In genomic region chr11:69979827-69980195, GRCm38 (mm10) we compare ENCODE assay signal across 8 mouse cellular contexts. TPM values are rescaled to one million over a fixed set of nuclear protein-coding genes. Genes with fewer than 3 reads are reported as not detected.
DNase-seq lines count a peak whose midpoint lies in the region; ATAC-seq and TF ChIP-seq lines count a peak whose summit lies in the region.

No protein-coding gene starts in this region.

- H3K9me3 ChIP-seq in heart, embryonic 14.5 days (ENCODE audit: control insufficient read depth, low read length), result no peaks in the 10 kb centered on the region
- no peaks in the 10 kb centered on the region for H3K9me3 ChIP-seq in ES-Bruce4 (replicated peaks; ENCODE audit: control insufficient read depth, insufficient read depth, low read length, poor library complexity, severe bottlenecking)
- no peaks in the 10 kb centered on the region for H3K9me3 ChIP-seq in forebrain, embryonic 16.5 days (ENCODE audit: control insufficient read depth, low read length)

- H3K79me2 ChIP-seq in macrophage (ENCODE audit: inconsistent target), result peaks cover 58% of the 10 kb centered on the region

- H3K4me2 ChIP-seq in heart, embryonic 14.5 days (ENCODE audit: low read length), result peak overlapping the region; percentile 88
- peak overlapping the region; percentile 77 for H3K4me2 ChIP-seq in forebrain, embryonic 16.5 days (ENCODE audit: low read length)

- no peak for TF ChIP-seq EP300 in ES-Bruce4 (IDR thresholded peaks at IDR 0.05; ENCODE audit: insufficient read depth, low read depth, low read length)

- H3K36me3 ChIP-seq in heart, embryonic 14.5 days (ENCODE audit: control insufficient read depth, insufficient read depth, low read length), result peaks cover 50% of the 10 kb centered on the region
- H3K36me3 ChIP-seq in ES-Bruce4 (ENCODE audit: control insufficient read depth, insufficient read depth, low read length, poor library complexity, severe bottlenecking) (peaks cover 23% of the 10 kb centered on the region), macrophage (ENCODE audit: inconsistent target) (peaks cover 28% of the 10 kb centered on the region)
- peaks cover 9% of the 10 kb centered on the region for H3K36me3 ChIP-seq in forebrain, embryonic 16.5 days (ENCODE audit: control insufficient read depth, insufficient read depth)

- no peak for TF ChIP-seq POLR2A in ES-Bruce4 (IDR thresholded peaks at IDR 0.05; ENCODE audit: insufficient read depth, low read length)

- WGBS in heart, embryonic 14.5 days, result 2% methylated on average over 16 of the region's 16 CpGs
- WGBS in forebrain, embryonic 16.5 days, result 3% methylated on average over 16 of the region's 16 CpGs
- WGBS in macrophage (ENCODE audit: missing documents), result 3% methylated on average over 16 of the region's 16 CpGs

- H3K9ac ChIP-seq in heart, embryonic 14.5 days (ENCODE audit: low read length), result peak overlapping the region; percentile 99
- peak overlapping the region; percentile 92 for H3K9ac ChIP-seq in ES-Bruce4 (ENCODE audit: low read depth, poor library complexity, severe bottlenecking)
- H3K9ac ChIP-seq in forebrain, embryonic 16.5 days (replicated peaks; ENCODE audit: low read depth, low read length), result peak overlapping the region; percentile 74

- H3K4me1 ChIP-seq in heart, embryonic 14.5 days (ENCODE audit: control insufficient read depth in 2 of 2, insufficient read depth in 2 of 2, low read length in 2 of 2), result peaks cover 11 to 24% of the 10 kb centered on the region in 2 experiments
- no peaks in the 10 kb centered on the region for H3K4me1 ChIP-seq in ES-Bruce4 (ENCODE audit: control insufficient read depth, insufficient read depth, low read length)
- H3K4me1 ChIP-seq in forebrain, embryonic 16.5 days (replicated peaks; ENCODE audit: control insufficient read depth, insufficient read depth, low read length), result peaks cover 30% of the 10 kb centered on the region

- ATAC-seq in heart, embryonic 14.5 days (ENCODE audit: insufficient number of reproducible peaks, insufficient read depth, low FRiP score, low read depth), result no peak
- ATAC-seq in forebrain, embryonic 16.5 days, result no peak
- ATAC-seq in activated CD4-positive, CD25-positive, alpha-beta regulatory T cell, adult 4 months, result no peak

- DNase-seq in heart, adult 11 months, result no peak
- DNase-seq in layer of hippocampus, adult 9-10 months (ENCODE audit: low spot score), result no peak
- DNase-seq in layer of hippocampus, postnatal 14 days (ENCODE audit: low spot score in 2 of 2), result no peak

- H3K27ac ChIP-seq in heart, embryonic 14.5 days (replicated peaks in 1 of 2; ENCODE audit: control insufficient read depth in 1 of 2, insufficient read depth in 1 of 2, low read depth in 2 of 2, low read length in 2 of 2), result peak overlapping the region; percentile 96 to 99
- H3K27ac ChIP-seq in ES-Bruce4 (ENCODE audit: insufficient read depth, low read length) (peak overlapping the region; percentile 27; the same call in 1 of the 2 replicates), macrophage (peak overlapping the region; percentile 70)
- H3K27ac ChIP-seq in forebrain, embryonic 16.5 days (ENCODE audit: low read length), result peak overlapping the region; percentile 98

- peak overlapping the region; percentile 82 to 99 for H3K4me3 ChIP-seq in heart, embryonic 14.5 days (ENCODE audit: control insufficient read depth in 1 of 2, insufficient read depth in 1 of 2, low read depth in 1 of 2, low read length in 2 of 2)
- H3K4me3 ChIP-seq in ES-Bruce4 (ENCODE audit: low read depth, low read length) (peak overlapping the region; percentile 81), macrophage (ENCODE audit: inconsistent target) (peak overlapping the region; percentile 97)
- H3K4me3 ChIP-seq in forebrain, embryonic 16.5 days (replicated peaks; ENCODE audit: low read length), result peak overlapping the region; percentile 73

- TF ChIP-seq CTCF in ES-Bruce4 (IDR thresholded peaks at IDR 0.05; ENCODE audit: low read depth, low read length), result no peak

- no peaks in the 10 kb centered on the region for H3K27me3 ChIP-seq in heart, embryonic 14.5 days (ENCODE audit: control insufficient read depth, insufficient read depth, low read length)
- H3K27me3 ChIP-seq in ES-Bruce4 (ENCODE audit: control insufficient read depth, insufficient read depth, low read length, poor library complexity, severe bottlenecking), result no peaks in the 10 kb centered on the region
- no peaks in the 10 kb centered on the region for H3K27me3 ChIP-seq in forebrain, embryonic 16.5 days (replicated peaks; ENCODE audit: control insufficient read depth, insufficient read depth, low read length)

RNA-seq across cellular contexts. Expression of gene Ctdnep1, which starts 1.1 kb away (rescaled TPM):
- polyA plus RNA-seq in heart, embryonic 14.5 days (2014; fragmentation: Nextera tagmentation; extraction: Ambion mirVana), result 22.3 and 26.0 TPM in 2 replicates
- polyA plus RNA-seq in ES-Bruce4 (2011; ENCODE audit: insufficient read depth, insufficient read length, low read depth, missing spikeins), result 61.9 and 63.4 TPM in 2 replicates
- polyA plus RNA-seq in forebrain, embryonic 16.5 days (2015; fragmentation: Nextera tagmentation; extraction: Ambion mirVana), result 19.0 and 24.6 TPM in 2 replicates
- 10 to 100 TPM; 44.9 to 99.7 (median 80.2) TPM for total RNA-seq in macrophage (2018; cell fraction: chromatin; rRNA removed)
- 100 to 1,000 TPM; 127 to 196 (median 168) TPM for total RNA-seq in macrophage (2018; cell fraction: cytosol; rRNA removed)
- total RNA-seq in macrophage (2018; cell fraction: nucleus; rRNA removed), result 100 to 1,000 TPM in 24 of 26 experiments, 10 to 100 TPM in 2; 92.4 to 166 (median 127) TPM
- 102 to 235 TPM (median 115 TPM) in 3 replicates for polyA plus RNA-seq in macrophage (2018)
- polyA plus RNA-seq in activated CD4-positive, CD25-positive, alpha-beta regulatory T cell, adult 4 months (2017; shearing (Covaris generic)), result 10 to 100 TPM; 21.4 to 24.8 TPM
- total RNA-seq in layer of hippocampus, postnatal 14 days (2021), result 100 to 1,000 TPM; 108 to 115 TPM

RNA-seq across cellular contexts. Expression of gene Elp5, which starts 2.5 kb away (rescaled TPM):
- 107 and 114 TPM in 2 replicates for polyA plus RNA-seq in heart, embryonic 14.5 days (2014; fragmentation: Nextera tagmentation; extraction: Ambion mirVana)
- 77.6 and 80.1 TPM in 2 replicates for polyA plus RNA-seq in ES-Bruce4 (2011; ENCODE audit: insufficient read depth, insufficient read length, low read depth, missing spikeins)
- 166 and 167 TPM in 2 replicates for polyA plus RNA-seq in forebrain, embryonic 16.5 days (2015; fragmentation: Nextera tagmentation; extraction: Ambion mirVana)
- total RNA-seq in macrophage (2018; cell fraction: chromatin; rRNA removed), result 100 to 1,000 TPM in 14 of 26 experiments, 10 to 100 TPM in 12; 24.4 to 197 (median 111) TPM
- total RNA-seq in macrophage (2018; cell fraction: cytosol; rRNA removed), result 100 to 1,000 TPM in 5 of 26 experiments, 10 to 100 TPM in 21; 56.7 to 127 (median 72.5) TPM
- 100 to 1,000 TPM in 13 of 26 experiments, 10 to 100 TPM in 13; 30.7 to 210 (median 96.6) TPM for total RNA-seq in macrophage (2018; cell fraction: nucleus; rRNA removed)
- polyA plus RNA-seq in macrophage (2018), result 29.9 to 51.5 TPM (median 43.1 TPM) in 3 replicates
- polyA plus RNA-seq in activated CD4-positive, CD25-positive, alpha-beta regulatory T cell, adult 4 months (2017; shearing (Covaris generic)), result 10 to 100 TPM; 62.1 to 69.7 TPM
- 10 to 100 TPM; 88.5 to 93.9 TPM for total RNA-seq in layer of hippocampus, postnatal 14 days (2021)

RNA-seq across cellular contexts. Expression of gene Gabarap, which starts 11.1 kb away (rescaled TPM):
- 454 and 540 TPM in 2 replicates for polyA plus RNA-seq in heart, embryonic 14.5 days (2014; fragmentation: Nextera tagmentation; extraction: Ambion mirVana)
- polyA plus RNA-seq in ES-Bruce4 (2011; ENCODE audit: insufficient read depth, insufficient read length, low read depth, missing spikeins), result 141 and 144 TPM in 2 replicates
- polyA plus RNA-seq in forebrain, embryonic 16.5 days (2015; fragmentation: Nextera tagmentation; extraction: Ambion mirVana), result 563 and 565 TPM in 2 replicates
- 100 to 1,000 TPM in 7 of 26 experiments, 10 to 100 TPM in 19; 56.3 to 126 (median 88.5) TPM for total RNA-seq in macrophage (2018; cell fraction: chromatin; rRNA removed)
- total RNA-seq in macrophage (2018; cell fraction: cytosol; rRNA removed), result 1,000 to 10,000 TPM in 6 of 26 experiments, 100 to 1,000 TPM in 20; 786 to 1,340 (median 936) TPM
- 100 to 1,000 TPM; 151 to 434 (median 234) TPM for total RNA-seq in macrophage (2018; cell fraction: nucleus; rRNA removed)
- 791 to 1,264 TPM (median 1,032 TPM) in 3 replicates for polyA plus RNA-seq in macrophage (2018)
- polyA plus RNA-seq in activated CD4-positive, CD25-positive, alpha-beta regulatory T cell, adult 4 months (2017; shearing (Covaris generic)), result 100 to 1,000 TPM; 343 to 373 TPM
- 100 to 1,000 TPM; 221 to 251 TPM for total RNA-seq in layer of hippocampus, postnatal 14 days (2021)

RNA-seq across cellular contexts. Expression of gene Cldn7, which starts 15.2 kb away (rescaled TPM):
- 1.2 and 2.4 TPM in 2 replicates for polyA plus RNA-seq in heart, embryonic 14.5 days (2014; fragmentation: Nextera tagmentation; extraction: Ambion mirVana)
- 106 and 144 TPM in 2 replicates for polyA plus RNA-seq in ES-Bruce4 (2011; ENCODE audit: insufficient read depth, insufficient read length, low read depth, missing spikeins)
- 0.84 TPM in 1 of 2 replicates, not detected in the other for polyA plus RNA-seq in forebrain, embryonic 16.5 days (2015; fragmentation: Nextera tagmentation; extraction: Ambion mirVana)
- total RNA-seq in macrophage (2018; cell fraction: chromatin; rRNA removed), result not detected
- total RNA-seq in macrophage (2018; cell fraction: cytosol; rRNA removed), result not detected
- total RNA-seq in macrophage (2018; cell fraction: nucleus; rRNA removed), result not detected
- polyA plus RNA-seq in macrophage (2018), result not detected in 3 replicates
- not detected for polyA plus RNA-seq in activated CD4-positive, CD25-positive, alpha-beta regulatory T cell, adult 4 months (2017; shearing (Covaris generic))
- total RNA-seq in layer of hippocampus, postnatal 14 days (2021), result not detected

RNA-seq across cellular contexts. Expression of gene Phf23, which starts 15.8 kb away (rescaled TPM):
- 22.2 and 27.5 TPM in 2 replicates for polyA plus RNA-seq in heart, embryonic 14.5 days (2014; fragmentation: Nextera tagmentation; extraction: Ambion mirVana)
- polyA plus RNA-seq in ES-Bruce4 (2011; ENCODE audit: insufficient read depth, insufficient read length, low read depth, missing spikeins) (75.6 and 83.0 TPM in 2 replicates), macrophage (2018) (62.4 to 122 TPM (median 77.3 TPM) in 3 replicates)
- 63.7 and 66.8 TPM in 2 replicates for polyA plus RNA-seq in forebrain, embryonic 16.5 days (2015; fragmentation: Nextera tagmentation; extraction: Ambion mirVana)
- 100 to 1,000 TPM in 8 of 26 experiments, 10 to 100 TPM in 18; 23.7 to 164 (median 80.6) TPM for total RNA-seq in macrophage (2018; cell fraction: chromatin; rRNA removed)
- total RNA-seq in macrophage (2018; cell fraction: cytosol; rRNA removed), result 10 to 100 TPM; 27.6 to 98.4 (median 78.8) TPM
- 100 to 1,000 TPM in 7 of 26 experiments, 10 to 100 TPM in 19; 30.0 to 122 (median 64.8) TPM for total RNA-seq in macrophage (2018; cell fraction: nucleus; rRNA removed)
- polyA plus RNA-seq in activated CD4-positive, CD25-positive, alpha-beta regulatory T cell, adult 4 months (2017; shearing (Covaris generic)), result 10 to 100 TPM; 32.1 to 44.9 TPM
- total RNA-seq in layer of hippocampus, postnatal 14 days (2021), result 10 to 100 TPM; 38.0 to 40.0 TPM

Comparison
In these comparisons a context has a peak if more than half of its experiments do, and no peak if none do; other contexts are left out.
1. H3K27ac ChIP-seq: peak in every context shown above with its lines; median percentile 98 in forebrain, embryonic 16.5 days; 98 in heart, embryonic 14.5 days; 70 in macrophage; 27 in ES-Bruce4.